Mouse (Mus musculus): ENCODE results near the gene Ttll5.

DNA sequence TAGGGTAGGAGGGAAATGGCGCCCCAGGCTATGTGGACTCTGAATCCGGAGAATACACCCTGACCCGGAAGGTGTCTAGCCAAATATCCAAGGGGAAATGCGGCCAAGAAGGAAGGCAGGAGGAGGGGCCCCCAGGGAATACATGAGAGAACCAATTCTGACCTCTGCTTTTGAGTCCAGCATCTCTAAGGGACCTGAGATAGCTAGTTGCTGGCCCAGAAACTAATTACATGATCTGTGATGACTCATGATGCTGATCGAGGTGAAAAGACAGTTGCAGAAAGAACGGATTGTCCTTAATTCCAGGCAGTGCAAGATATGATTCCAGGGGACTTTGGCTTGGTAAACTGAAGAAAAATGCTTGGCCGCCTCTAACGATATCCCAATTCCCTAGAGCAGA, 232.5 kb downstream of the Ttll5 start:
- TF ChIP-seq CTCF (IDR thresholded peaks at IDR 0.05; ENCODE audit: control insufficient read depth, insufficient read depth, insufficient replicate concordance, low read depth, low read length) (no peak), POLR2A (IDR thresholded peaks at IDR 0.05; ENCODE audit: control insufficient read depth, low read depth, low read length) (no peak)
